Mouse (Mus musculus): ENCODE results near the gene Sptbn1.

DNA sequence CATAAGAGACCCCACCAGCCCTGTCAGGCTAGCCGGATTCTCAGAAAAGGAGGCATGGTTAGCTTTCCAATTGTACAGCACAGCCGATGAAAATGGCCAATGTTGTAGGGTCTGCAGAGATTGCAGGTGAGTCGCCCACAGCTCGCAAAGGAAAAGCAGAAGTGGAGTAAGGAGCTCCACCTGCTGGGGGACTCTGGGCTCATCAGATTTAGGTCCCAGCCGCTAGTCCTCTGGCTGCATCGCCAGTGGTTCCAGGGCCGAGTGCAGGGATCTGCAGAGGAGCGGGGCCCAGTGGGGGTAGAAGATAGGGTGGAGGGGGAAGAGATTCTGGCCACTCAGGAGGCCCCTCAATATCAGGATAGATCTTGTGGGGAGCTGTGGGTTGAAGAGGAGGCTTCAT lies 210.7 kb downstream of the Sptbn1 start:
- TF ChIP-seq CTCF (IDR thresholded peaks at IDR 0.05; ENCODE audit: extremely low read depth, insufficient read length, insufficient replicate concordance, low read depth, low read length): peak; percentile 32; the same call in 1 of the 2 replicates
- TF ChIP-seq POLR2A (IDR thresholded peaks at IDR 0.05; ENCODE audit: low read depth, low read length): no peak

All from small intestine, adult 2 months (tissue).